Mouse (Mus musculus) ES-E14 (cell line): ENCODE measurements around the gene Acaca. TPM values are rescaled to one million over a fixed set of nuclear protein-coding genes. Genes with fewer than 3 reads are reported as not detected.

ENCODE experiments used
- DNase-seq: peaks from one replicate; pipeline ENCODE4 v3.0.0-alpha.2; 2013; ENCODE audit warnings: low read depth, low spot score
- H3K27ac ChIP-seq: 2 replicates; pipeline ENCODE4 v1.5.1; 2012; ENCODE audit warnings: low read depth, mild to moderate bottlenecking, low read length, moderate library complexity, mixed read lengths; ENCODE audit not compliant: poor library complexity, insufficient read depth, severe bottlenecking
- H3K36me3 ChIP-seq: 2 replicates; pipeline ENCODE4 v1.6.1; 2012; ENCODE audit warnings: mild to moderate bottlenecking, low read length, moderate library complexity, mixed read lengths; ENCODE audit not compliant: control insufficient read depth, poor library complexity, insufficient read depth, severe bottlenecking
- H3K4me1 ChIP-seq, 2 experiments: fragments of 150-350 bp in 1 of 2; sonication (generic) in 1 of 2; 2 replicates each; pipeline ENCODE4 v1.6.1; 2012; ENCODE audit warnings: low read length in 2 of 2, mild to moderate bottlenecking in 1 of 2, mixed read lengths in 1 of 2; ENCODE audit not compliant: control insufficient read depth in 2 of 2, insufficient read depth in 2 of 2, poor library complexity in 1 of 2
- H3K4me3 ChIP-seq, 2 experiments: fragments of 150-350 bp in 1 of 2; sonication (generic) in 1 of 2; 2 replicates each; pipeline ENCODE4 v1.5.1; 2012; ENCODE audit warnings: low read length in 2 of 2, low read depth in 1 of 2, mild to moderate bottlenecking in 1 of 2, mixed read lengths in 1 of 2; ENCODE audit not compliant: insufficient read depth in 1 of 2, poor library complexity in 1 of 2, severe bottlenecking in 1 of 2
- H3K9ac ChIP-seq: 2 replicates; pipeline ENCODE4 v1.6.1; 2012; ENCODE audit warnings: low read depth, mild to moderate bottlenecking, low read length, mixed read lengths; ENCODE audit not compliant: poor library complexity, insufficient read depth, severe bottlenecking
- H3K9me3 ChIP-seq: fragments of 150-350 bp; sonication (generic); 2 replicates; pipeline ENCODE4 v1.6.1; 2012; ENCODE audit warnings: low read depth, mild to moderate bottlenecking, low read length; ENCODE audit not compliant: control insufficient read depth, insufficient read depth
- CHD2 ChIP-seq: IDR thresholded peaks from 2 replicates; pipeline ENCODE4 v1.6.1; 2014; ENCODE audit warnings: mild to moderate bottlenecking, low read depth, low read length, inconsistent platforms
- HCFC1 ChIP-seq: IDR thresholded peaks from 2 replicates; pipeline ENCODE4 v1.6.1; 2012; ENCODE audit warnings: low read length, inconsistent platforms, borderline replicate concordance; ENCODE audit not compliant: insufficient read depth
- MAFK ChIP-seq: IDR thresholded peaks from 2 replicates; pipeline ENCODE4 v1.6.1; 2014; ENCODE audit warnings: mild to moderate bottlenecking, low read depth, low read length, inconsistent platforms; ENCODE audit not compliant: insufficient read depth
- ZC3H11A ChIP-seq: IDR thresholded peaks from 2 replicates; pipeline ENCODE4 v1.6.1; 2012; ENCODE audit warnings: low read depth, mild to moderate bottlenecking, inconsistent platforms, low read length, borderline replicate concordance
- ZNF384 ChIP-seq: IDR thresholded peaks from 2 replicates; pipeline ENCODE4 v1.6.1; 2012; ENCODE audit warnings: low read depth, low read length, inconsistent platforms
- in situ Hi-C, 2 experiments: fragments of 600-800 bp; cut with MboI; formaldehyde crosslinking; loops; one replicate each; pipeline ENCODE4 v1.15.1; 2025; ENCODE audit warnings: low sequenced_read_pairs in 2 of 2, inconsistent platforms in 1 of 2; ENCODE audit not compliant: unreplicated experiment in 2 of 2
- total RNA-seq: library from RNA; depleted of rRNA; stranded (reverse); fragments of 300-350 nt; gene quantifications from 2 replicates; pipeline ENCODE4 v1.2.3, GENCODE M21; 2012

Gene Acaca
- total RNA-seq, 1 experiment = 68.0 TPM

DNA sequence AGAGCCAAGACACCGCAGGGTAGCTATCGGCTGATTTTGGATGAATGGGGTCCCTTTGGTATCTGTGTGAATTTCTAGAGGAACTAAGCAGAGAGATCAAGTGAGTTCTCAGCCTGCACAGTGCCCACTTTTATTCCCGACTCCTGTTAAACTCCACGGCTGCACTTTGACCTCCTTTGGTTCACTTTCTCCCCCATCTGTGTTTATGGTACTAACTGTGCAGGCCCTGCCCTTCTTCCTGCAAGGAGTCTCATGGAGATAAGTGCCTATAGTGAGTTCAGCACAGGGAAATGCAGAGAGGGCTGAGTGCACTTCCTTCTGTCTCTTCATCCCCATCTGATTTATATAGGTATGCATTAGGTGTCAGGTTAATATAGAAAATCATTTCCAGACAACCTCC lies 35.1 kb downstream of the Acaca start:
- DNase-seq = no peak
- TF ChIP-seq HCFC1 (no peak), ZC3H11A (no peak), MAFK (no peak), CHD2 (no peak), ZNF384 (no peak)
- H3K4me1 ChIP-seq = no peaks in the 10 kb centered on the region

DNA sequence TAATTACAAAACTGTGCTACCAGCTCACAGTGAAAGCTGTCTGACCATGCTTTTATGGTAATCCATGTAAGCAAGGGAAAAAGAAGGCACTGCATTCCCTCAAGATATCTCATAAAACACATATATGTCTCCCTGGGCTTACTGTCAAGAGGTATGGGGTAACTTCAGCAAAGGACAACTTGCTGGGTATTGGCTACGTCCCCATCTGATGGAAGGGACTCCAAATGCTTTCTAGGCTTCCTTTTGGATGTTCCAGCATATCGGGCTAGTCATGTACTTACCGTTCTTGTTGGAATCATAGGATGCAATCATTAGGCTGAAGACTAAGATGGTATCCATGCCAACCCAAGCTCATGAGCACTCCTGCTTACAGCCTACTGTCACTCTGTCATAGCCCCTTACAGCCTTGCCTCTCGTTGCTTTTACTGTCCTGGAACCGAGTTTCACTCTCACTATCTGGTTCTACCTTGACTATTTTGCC lies 37.6 kb downstream of the Acaca start, which contains the start of gene Gm11437:
Gene Gm11437 (minus strand): TSS at position 431 of the 481 bp plus-strand sequence.
- TF ChIP-seq ZC3H11A = no peak
- no peak for TF ChIP-seq HCFC1
- no peak for TF ChIP-seq CHD2
- TF ChIP-seq ZNF384 = no peak
- TF ChIP-seq MAFK = no peak
- in situ Hi-C loops = no loop called here

More for the DNA sequence above, 35.1 kb downstream of the Acaca start:
- no peak overlapping the region for H3K4me3 ChIP-seq
- no peaks in the 10 kb centered on the region for H3K36me3 ChIP-seq
- in situ Hi-C loops = no loop called here
- no peak overlapping the region for H3K27ac ChIP-seq
- H3K9me3 ChIP-seq = no peaks in the 10 kb centered on the region
- no peak overlapping the region for H3K9ac ChIP-seq

DNA sequence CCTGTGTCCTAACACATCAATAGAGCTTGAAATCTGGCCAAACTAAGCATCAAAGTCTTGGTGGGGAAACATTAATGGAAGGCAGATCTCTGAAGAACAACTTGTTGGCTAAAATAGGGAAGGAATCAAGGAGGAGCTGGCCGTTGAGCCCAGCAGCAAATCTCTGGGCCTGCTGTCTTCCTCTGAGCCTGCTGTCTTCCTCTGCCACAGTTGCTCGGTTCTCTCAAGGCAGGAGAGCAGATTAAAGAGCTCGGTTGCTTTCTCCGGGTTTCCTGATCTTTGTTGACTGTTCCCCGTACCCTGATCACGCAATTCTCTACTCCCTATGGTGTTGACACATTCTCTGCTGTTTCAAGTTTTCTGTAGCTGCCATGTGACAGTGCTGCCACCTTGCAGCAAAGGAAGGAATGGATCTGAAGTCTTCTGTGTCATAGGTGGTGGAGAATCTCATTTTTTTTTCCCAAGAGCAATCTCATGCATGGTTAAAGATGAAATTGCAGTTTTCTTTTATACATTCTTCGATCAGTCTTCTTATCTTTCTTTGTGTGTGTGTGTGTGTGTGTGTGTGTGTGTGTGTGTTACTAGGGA lies 39.3 kb downstream of the Acaca start:
- H3K9ac ChIP-seq = no peak overlapping the region
- no peaks in the 10 kb centered on the region for H3K9me3 ChIP-seq
- H3K36me3 ChIP-seq = no peaks in the 10 kb centered on the region
- TF ChIP-seq MAFK (no peak), HCFC1 (no peak), ZNF384 (no peak), ZC3H11A (no peak), CHD2 (no peak)
- H3K27ac ChIP-seq = no peak overlapping the region
- H3K4me3 ChIP-seq = no peak overlapping the region
- no peaks in the 10 kb centered on the region for H3K4me1 ChIP-seq
- no peak for DNase-seq
- in situ Hi-C loops = no loop called here

More for the DNA sequence above, 37.6 kb downstream of the Acaca start, which contains the start of gene Gm11437:
- Histone ChIP-seq H3K9ac (no peak within 1 kb of the TSS), H3K4me3 (no peak within 1 kb of the TSS), H3K36me3 (no peaks in the 10 kb centered on the region), H3K4me1 (no peaks in the 10 kb centered on the region), H3K27ac (no peak within 1 kb of the TSS), H3K9me3 (no peaks in the 10 kb centered on the region)
- no peak for DNase-seq

DNA sequence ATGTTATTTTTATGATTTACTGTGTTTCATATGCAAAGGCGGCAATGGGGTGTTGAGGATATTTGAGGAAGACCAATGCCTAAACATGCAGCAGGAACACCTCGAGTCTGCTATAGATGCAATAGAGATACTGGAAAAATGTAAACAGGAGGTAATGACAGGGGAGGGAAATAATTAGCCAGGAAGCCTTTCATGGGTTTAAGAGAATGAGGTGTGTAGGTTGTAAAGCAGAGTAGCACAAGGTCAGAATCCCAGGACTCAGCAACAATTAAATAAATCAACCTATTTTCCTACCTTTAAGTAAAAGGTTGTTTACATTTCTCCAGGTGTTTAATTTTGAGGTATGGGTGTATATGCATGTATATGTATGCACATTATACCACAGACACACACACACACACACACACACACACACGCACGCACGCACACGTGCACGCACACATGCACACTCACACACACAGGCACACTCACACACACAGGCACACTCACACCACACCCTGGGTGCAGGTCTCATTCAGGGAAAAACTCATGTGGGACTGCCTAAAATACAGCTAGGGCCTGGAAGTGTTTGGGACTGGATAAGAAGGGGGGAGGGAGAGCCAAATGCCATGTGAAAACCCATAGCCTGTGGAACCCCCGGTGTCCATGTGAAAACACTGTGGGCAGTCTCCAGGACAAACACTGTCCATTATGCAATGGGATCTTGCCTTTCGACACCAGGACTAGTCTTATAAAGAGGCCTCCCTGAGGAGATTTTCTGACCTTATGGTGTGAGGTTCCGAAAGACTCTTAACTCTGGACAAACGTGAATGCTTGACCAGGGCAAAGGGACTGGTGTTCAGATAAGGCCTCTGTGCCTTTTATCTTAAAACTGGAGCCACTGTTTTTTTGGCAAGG lies 43.3 kb downstream of the Acaca start:
- Histone ChIP-seq H3K9me3 (no peaks in the 10 kb centered on the region), H3K9ac (no peak overlapping the region), H3K36me3 (no peaks in the 10 kb centered on the region), H3K27ac (no peak overlapping the region), H3K4me1 (no peaks in the 10 kb centered on the region), H3K4me3 (no peak overlapping the region)
- no peak for DNase-seq
- no peak for TF ChIP-seq MAFK
- TF ChIP-seq ZNF384 = no peak
- no peak for TF ChIP-seq HCFC1
- TF ChIP-seq ZC3H11A = no peak
- TF ChIP-seq CHD2 = no peak
- in situ Hi-C loops = no loop called here
